Mouse (Mus musculus) ES-E14 (cell line): Measurements from ENCODE around the gene 2300003K06Rik. TPM values are rescaled to one million over a fixed set of nuclear protein-coding genes. Genes with fewer than 3 reads are reported as not detected.
"Not testable (repeated sequence)": the region's sequence is repeated elsewhere in the genome, so short reads cannot be mapped to it uniquely, and the experiment has no call there.

Experiments
- DNase-seq: peaks from one replicate; pipeline ENCODE4 v3.0.0-alpha.2; 2013; ENCODE audit warnings: low read depth, low spot score
- H3K27ac ChIP-seq: 2 replicates; pipeline ENCODE4 v1.5.1; 2012; ENCODE audit warnings: low read depth, mild to moderate bottlenecking, low read length, moderate library complexity, mixed read lengths; ENCODE audit not compliant: poor library complexity, insufficient read depth, severe bottlenecking
- H3K36me3 ChIP-seq: 2 replicates; pipeline ENCODE4 v1.6.1; 2012; ENCODE audit warnings: mild to moderate bottlenecking, low read length, moderate library complexity, mixed read lengths; ENCODE audit not compliant: control insufficient read depth, poor library complexity, insufficient read depth, severe bottlenecking
- H3K4me1 ChIP-seq, 2 experiments: fragments of 150-350 bp in 1 of 2; sonication (generic) in 1 of 2; 2 replicates each; pipeline ENCODE4 v1.6.1; 2012; ENCODE audit warnings: low read length in 2 of 2, mild to moderate bottlenecking in 1 of 2, mixed read lengths in 1 of 2; ENCODE audit not compliant: control insufficient read depth in 2 of 2, insufficient read depth in 2 of 2, poor library complexity in 1 of 2
- H3K4me3 ChIP-seq, 2 experiments: fragments of 150-350 bp in 1 of 2; sonication (generic) in 1 of 2; 2 replicates each; pipeline ENCODE4 v1.5.1; 2012; ENCODE audit warnings: low read length in 2 of 2, low read depth in 1 of 2, mild to moderate bottlenecking in 1 of 2, mixed read lengths in 1 of 2; ENCODE audit not compliant: insufficient read depth in 1 of 2, poor library complexity in 1 of 2, severe bottlenecking in 1 of 2
- H3K9ac ChIP-seq: 2 replicates; pipeline ENCODE4 v1.6.1; 2012; ENCODE audit warnings: low read depth, mild to moderate bottlenecking, low read length, mixed read lengths; ENCODE audit not compliant: poor library complexity, insufficient read depth, severe bottlenecking
- H3K9me3 ChIP-seq: fragments of 150-350 bp; sonication (generic); 2 replicates; pipeline ENCODE4 v1.6.1; 2012; ENCODE audit warnings: low read depth, mild to moderate bottlenecking, low read length; ENCODE audit not compliant: control insufficient read depth, insufficient read depth
- CHD2 ChIP-seq: IDR thresholded peaks from 2 replicates; pipeline ENCODE4 v1.6.1; 2014; ENCODE audit warnings: mild to moderate bottlenecking, low read depth, low read length, inconsistent platforms
- HCFC1 ChIP-seq: IDR thresholded peaks from 2 replicates; pipeline ENCODE4 v1.6.1; 2012; ENCODE audit warnings: low read length, inconsistent platforms, borderline replicate concordance; ENCODE audit not compliant: insufficient read depth
- MAFK ChIP-seq: IDR thresholded peaks from 2 replicates; pipeline ENCODE4 v1.6.1; 2014; ENCODE audit warnings: mild to moderate bottlenecking, low read depth, low read length, inconsistent platforms; ENCODE audit not compliant: insufficient read depth
- ZC3H11A ChIP-seq: IDR thresholded peaks from 2 replicates; pipeline ENCODE4 v1.6.1; 2012; ENCODE audit warnings: low read depth, mild to moderate bottlenecking, inconsistent platforms, low read length, borderline replicate concordance
- ZNF384 ChIP-seq: IDR thresholded peaks from 2 replicates; pipeline ENCODE4 v1.6.1; 2012; ENCODE audit warnings: low read depth, low read length, inconsistent platforms
- in situ Hi-C, 2 experiments: fragments of 600-800 bp; cut with MboI; formaldehyde crosslinking; loops; one replicate each; pipeline ENCODE4 v1.15.1; 2025; ENCODE audit warnings: low sequenced_read_pairs in 2 of 2, inconsistent platforms in 1 of 2; ENCODE audit not compliant: unreplicated experiment in 2 of 2
- total RNA-seq: library from RNA; depleted of rRNA; stranded (reverse); fragments of 300-350 nt; gene quantifications from 2 replicates; pipeline ENCODE4 v1.2.3, GENCODE M21; 2012; rRNA removed

2300003K06Rik gene
- total RNA-seq, 1 experiment, result not detected

DNA sequence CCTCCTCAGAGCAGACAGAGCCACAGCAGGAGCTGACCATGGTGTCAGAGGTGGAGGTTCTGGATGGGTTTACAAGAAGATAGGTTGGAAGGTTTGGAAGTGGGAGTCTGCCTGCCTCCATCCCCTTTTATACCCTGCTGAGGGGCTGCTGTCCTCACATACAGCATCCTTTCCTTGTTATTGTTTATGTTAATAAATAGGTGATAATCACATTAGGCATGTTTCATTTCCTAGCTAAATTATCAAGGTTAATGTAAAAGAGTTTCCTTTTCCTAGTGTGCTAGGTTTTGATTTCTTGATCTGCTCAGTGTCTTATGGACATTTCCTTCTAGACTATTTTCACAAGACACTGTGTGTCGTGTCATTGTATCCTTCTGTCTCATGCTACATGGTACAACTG is 33.5 kb downstream of the 2300003K06Rik start, which contains the start of gene Gm11554:
Gm11554 (minus strand) TSS at position 101 of the 400 bp plus-strand sequence.
- H3K4me1 ChIP-seq, H3K9ac ChIP-seq, in situ Hi-C loops, H3K36me3 ChIP-seq, H3K4me3 ChIP-seq, DNase-seq, H3K27ac ChIP-seq, H3K9me3 ChIP-seq: not testable (repeated sequence)

- H3K9ac ChIP-seq, DNase-seq, H3K4me3 ChIP-seq, H3K9me3 ChIP-seq, H3K27ac ChIP-seq, H3K36me3 ChIP-seq, H3K4me1 ChIP-seq, in situ Hi-C loops: not testable (repeated sequence)
Observed at GRCm38 (mm10) chr11:99798832-99799231, 39.0 kb downstream of the 2300003K06Rik start, which contains the start of gene Gm11569. Gm11569 (minus strand) TSS chr11:99798932.

DNA sequence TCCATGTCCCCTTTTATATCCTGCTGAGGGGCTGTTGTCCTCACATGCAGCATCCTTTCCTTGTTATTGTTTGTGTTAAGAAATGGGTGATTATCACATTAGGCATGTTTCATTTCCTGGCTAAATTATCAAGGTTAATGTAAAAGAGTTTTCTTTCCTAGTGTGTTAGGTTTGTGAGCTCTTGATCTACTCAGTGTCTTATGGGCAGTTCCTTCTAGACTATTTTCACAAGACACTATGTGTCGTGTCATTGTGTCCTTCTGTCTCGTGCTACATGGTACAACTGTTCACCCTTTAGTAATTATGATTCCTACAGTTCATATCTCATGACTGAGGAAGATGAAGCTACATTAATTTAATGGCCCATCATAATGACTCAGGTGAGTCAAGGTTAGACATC is 44.5 kb downstream of the 2300003K06Rik start, which contains the start of gene Gm11596:
Gm11596 (minus strand) TSS at position 101 of the 400 bp plus-strand sequence.
- H3K9ac ChIP-seq, result no peak within 1 kb of the TSS
- no peaks in the 10 kb centered on the region for H3K36me3 ChIP-seq
- no peak within 1 kb of the TSS for H3K27ac ChIP-seq
- TF ChIP-seq CHD2 (no peak), ZNF384 (no peak), HCFC1 (no peak), MAFK (no peak), ZC3H11A (no peak)
- H3K9me3 ChIP-seq, result no peaks in the 10 kb centered on the region
- DNase-seq, result no peak
- in situ Hi-C loops, result no loop called here
- no peak within 1 kb of the TSS for H3K4me3 ChIP-seq
- no peaks in the 10 kb centered on the region for H3K4me1 ChIP-seq

Other genes with a start within 250 kb of the 2300003K06Rik start
- not detected in 2 replicates for gene Krtap1-3, start 246.7 kb downstream of the 2300003K06Rik start, total RNA-seq
- not detected in 2 replicates for gene Krtap9-3, start 240.0 kb downstream of the 2300003K06Rik start, total RNA-seq
- gene Gm11938, start 234.8 kb downstream of the 2300003K06Rik start, total RNA-seq, result not detected in 2 replicates
- gene Gm11937, start 227.9 kb downstream of the 2300003K06Rik start, total RNA-seq, result not detected in 2 replicates
- gene Krtap2-4, start 223.2 kb downstream of the 2300003K06Rik start, total RNA-seq, result not detected in 2 replicates
- not detected in 2 replicates for gene Gm11562, start 217.6 kb downstream of the 2300003K06Rik start, total RNA-seq
- not detected in 2 replicates for gene Krtap4-1, start 209.8 kb downstream of the 2300003K06Rik start, total RNA-seq
- not detected in 2 replicates for gene Krtap4-2, start 203.0 kb downstream of the 2300003K06Rik start, total RNA-seq
- not detected in 2 replicates for gene Krtap4-7, start 194.0 kb downstream of the 2300003K06Rik start, total RNA-seq
- not detected in 2 replicates for gene Gm11555, start 187.8 kb downstream of the 2300003K06Rik start, total RNA-seq
- gene Gm11563, start 179.1 kb downstream of the 2300003K06Rik start, total RNA-seq, result not detected in 2 replicates
- gene Krtap4-6, start 172.1 kb downstream of the 2300003K06Rik start, total RNA-seq, result not detected in 2 replicates
- not detected in 2 replicates for gene Gm14190, start 147.3 kb downstream of the 2300003K06Rik start, total RNA-seq
- gene Gm14180, start 103.8 kb downstream of the 2300003K06Rik start, total RNA-seq, result not detected in 2 replicates
- gene Gm11595, start 65.2 kb downstream of the 2300003K06Rik start, total RNA-seq, result not detected in 2 replicates
- gene Krtap4-8, start 57.4 kb downstream of the 2300003K06Rik start, total RNA-seq, result not detected in 2 replicates
- gene Krtap4-9, start 52.9 kb downstream of the 2300003K06Rik start, total RNA-seq, result not detected in 2 replicates
- gene Gm11596, start 44.6 kb downstream of the 2300003K06Rik start, total RNA-seq, result not detected in 2 replicates
- gene Gm11569, start 39.1 kb downstream of the 2300003K06Rik start, total RNA-seq, result not detected in 2 replicates
- not detected in 2 replicates for gene Gm11554, start 33.6 kb downstream of the 2300003K06Rik start, total RNA-seq
- 1.3 and 1.5 TPM in 2 replicates for gene Krtap4-13, start 28.2 kb downstream of the 2300003K06Rik start, total RNA-seq
- gene Gm11564, start 22.4 kb downstream of the 2300003K06Rik start, total RNA-seq, result 0.89 and 1.4 TPM in 2 replicates
- not detected in 2 replicates for gene Krtap4-16, start 13.5 kb upstream of the 2300003K06Rik start, total RNA-seq
- gene Gm11568, start 19.9 kb upstream of the 2300003K06Rik start, total RNA-seq, result not detected in 2 replicates
- not detected in 2 replicates for gene Gm11559, start 26.4 kb upstream of the 2300003K06Rik start, total RNA-seq
- gene Krtap9-1, start 35.3 kb upstream of the 2300003K06Rik start, total RNA-seq, result not detected in 2 replicates
- not detected in 2 replicates for gene Gm11567, start 41.1 kb upstream of the 2300003K06Rik start, total RNA-seq
- not detected in 2 replicates for gene Krtap31-1, start 69.9 kb upstream of the 2300003K06Rik start, total RNA-seq
- not detected in 2 replicates for gene Gm11565, start 76.7 kb upstream of the 2300003K06Rik start, total RNA-seq
- gene Krtap31-2, start 98.2 kb upstream of the 2300003K06Rik start, total RNA-seq, result not detected in 2 replicates
- not detected in 2 replicates for gene Krtap9-5, start 110.4 kb upstream of the 2300003K06Rik start, total RNA-seq
- not detected in 2 replicates for gene Krtap29-1, start 141.0 kb upstream of the 2300003K06Rik start, total RNA-seq
- not detected in 2 replicates for gene Krtap16-1, start 148.5 kb upstream of the 2300003K06Rik start, total RNA-seq
- not detected in 2 replicates for gene Krtap17-1, start 155.9 kb upstream of the 2300003K06Rik start, total RNA-seq
- not detected in 2 replicates for gene Krt33a, start 178.1 kb upstream of the 2300003K06Rik start, total RNA-seq
- gene Krt33b, start 191.8 kb upstream of the 2300003K06Rik start, total RNA-seq, result not detected in 2 replicates
- gene Krt34, start 203.5 kb upstream of the 2300003K06Rik start, total RNA-seq, result not detected in 2 replicates
- gene Krt31, start 212.5 kb upstream of the 2300003K06Rik start, total RNA-seq, result not detected in 2 replicates